Mouse (Mus musculus) frontal cortex, postnatal 14 days (tissue): ENCODE data around the gene Vstm2a.

ENCODE experiments used
- DNase-seq, 2 experiments: peaks; one replicate each; pipeline ENCODE4 v3.0.0; 2022; ENCODE audit warnings: low spot score in 2 of 2

Vstm2a gene

DNA sequence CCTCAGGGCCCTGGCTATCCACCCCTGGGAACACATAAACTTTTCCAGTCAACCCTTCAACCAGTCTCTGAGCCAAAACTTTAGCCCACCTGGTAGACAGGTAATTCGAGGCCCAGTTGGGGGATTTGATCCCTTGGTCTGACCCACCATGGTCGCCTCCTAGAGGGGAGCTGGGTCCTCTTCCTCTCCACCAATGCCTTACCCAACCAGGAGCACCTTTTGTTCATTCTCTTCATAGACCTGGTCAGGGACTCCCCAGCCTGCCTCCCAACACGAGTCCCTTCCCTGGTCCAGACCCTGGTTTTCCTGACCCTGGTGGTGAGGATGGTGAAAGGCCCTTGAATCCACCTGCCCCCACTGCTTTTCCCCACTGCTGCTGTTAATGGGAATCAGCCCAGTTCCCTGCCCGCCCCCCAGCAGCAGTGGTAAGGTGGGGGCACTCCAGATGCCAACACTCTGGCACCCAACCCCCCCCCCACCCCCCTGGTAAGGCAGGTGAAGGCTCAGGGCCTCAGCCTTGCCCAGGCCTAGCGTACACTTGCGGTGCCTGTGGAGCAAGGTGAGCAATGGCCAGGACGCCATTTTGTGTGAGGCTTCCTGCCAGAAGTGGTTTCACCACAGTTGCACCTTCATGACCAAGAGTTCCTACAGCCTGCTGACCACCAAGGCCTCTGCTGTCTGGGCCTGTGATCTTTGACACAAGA is 182.2 kb downstream of the Vstm2a start:
- DNase-seq, result no peak
